Mouse (Mus musculus) B cell, adult 67 days (primary cell): Measurements from ENCODE around the gene Opa3. TPM values are rescaled to one million over a fixed set of nuclear protein-coding genes. Genes with fewer than 3 reads are reported as not detected.

Experiments used
- total RNA-seq, 2 experiments: library from RNA; stranded (reverse); gene quantifications; 4 replicates each; pipeline ENCODE4 v1.2.4; 2023

The Opa3 gene
- 10 to 100 TPM; 37.9 to 54.7 TPM for total RNA-seq

DNA sequence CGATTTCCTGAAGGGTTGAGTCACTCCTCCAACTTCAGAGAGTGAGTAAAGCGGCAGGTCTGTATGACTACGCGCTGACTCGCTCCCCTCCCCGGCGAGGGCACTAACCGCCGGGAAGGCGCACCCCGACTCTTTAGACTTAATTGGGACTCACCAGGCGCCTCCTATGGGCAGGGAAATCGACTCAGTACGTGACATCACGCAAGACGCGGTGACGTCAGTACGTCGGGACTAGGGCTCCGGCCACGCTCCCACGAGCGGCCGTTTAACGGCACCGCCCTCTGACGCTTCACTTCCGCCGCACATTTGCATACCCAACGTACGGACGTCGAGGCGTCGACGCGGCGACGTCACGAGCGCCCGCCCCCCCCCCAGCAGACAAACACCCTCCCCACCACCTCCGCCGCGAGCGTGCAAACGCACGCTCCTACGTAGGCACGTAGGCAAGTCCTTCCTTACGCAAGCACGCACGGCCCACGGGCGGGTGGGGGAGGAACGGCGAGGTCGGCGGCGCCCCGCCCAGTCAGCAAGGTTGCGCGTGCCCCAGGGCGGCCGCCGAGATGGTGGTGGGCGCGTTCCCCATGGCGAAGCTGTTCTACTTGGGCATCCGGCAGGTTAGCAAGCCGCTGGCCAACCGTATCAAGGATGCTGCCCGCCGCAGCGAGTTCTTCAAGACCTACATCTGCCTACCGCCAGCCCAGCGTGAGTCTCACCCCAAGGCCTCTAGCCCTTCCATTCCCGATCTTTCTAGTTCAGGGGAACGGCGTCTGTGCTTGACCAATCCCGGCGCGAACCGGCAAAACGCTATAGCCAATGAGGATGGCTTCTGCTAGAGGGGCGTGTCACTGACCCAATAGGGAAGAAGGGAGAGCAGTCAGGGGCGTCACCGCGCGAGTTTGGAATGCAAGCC is at the start of gene Opa3:
Gene Opa3 (plus strand): TSS at position 452 of the 910 bp plus-strand sequence.

DNA sequence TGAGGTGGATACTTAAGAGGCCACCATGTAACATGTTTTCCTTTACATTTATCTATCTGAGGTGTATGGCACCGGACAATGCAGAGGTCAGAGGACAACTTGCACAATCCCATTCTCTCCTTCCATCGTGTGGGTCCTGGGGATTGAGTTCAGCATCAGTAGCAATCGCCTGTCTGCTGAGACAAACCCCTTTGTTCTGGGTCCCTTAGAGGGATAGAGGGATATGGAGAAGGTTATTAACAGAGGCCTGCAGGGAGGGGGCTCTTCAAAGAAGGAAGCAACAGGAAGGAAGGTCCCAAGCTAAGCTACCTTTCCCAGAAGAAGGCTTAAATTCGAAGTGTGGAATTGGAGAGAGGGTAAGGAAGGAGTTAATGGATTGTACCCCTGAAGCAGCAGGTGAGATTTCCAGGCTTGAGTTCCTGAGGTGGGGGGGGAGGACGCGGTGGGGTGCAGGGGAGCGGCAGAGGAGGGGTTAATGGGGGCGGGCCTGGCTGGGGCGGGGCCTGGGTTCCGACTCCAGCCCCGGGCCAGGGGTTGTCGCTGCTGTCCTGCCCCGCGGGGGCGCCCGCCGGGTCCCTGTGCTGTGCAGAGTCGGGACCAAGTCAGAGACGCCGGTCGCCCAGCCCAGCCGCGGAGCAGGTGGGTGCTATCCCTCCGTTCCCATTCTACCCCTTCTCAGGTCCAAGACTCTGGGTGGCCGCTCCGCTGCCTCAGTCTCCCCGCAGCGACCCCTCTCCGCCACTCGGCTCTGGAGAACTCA is 16.0 kb upstream of the Opa3 start, which contains the start of gene Gpr4:
Gene Gpr4 (plus strand): TSS at position 543 of the 760 bp plus-strand sequence.

DNA sequence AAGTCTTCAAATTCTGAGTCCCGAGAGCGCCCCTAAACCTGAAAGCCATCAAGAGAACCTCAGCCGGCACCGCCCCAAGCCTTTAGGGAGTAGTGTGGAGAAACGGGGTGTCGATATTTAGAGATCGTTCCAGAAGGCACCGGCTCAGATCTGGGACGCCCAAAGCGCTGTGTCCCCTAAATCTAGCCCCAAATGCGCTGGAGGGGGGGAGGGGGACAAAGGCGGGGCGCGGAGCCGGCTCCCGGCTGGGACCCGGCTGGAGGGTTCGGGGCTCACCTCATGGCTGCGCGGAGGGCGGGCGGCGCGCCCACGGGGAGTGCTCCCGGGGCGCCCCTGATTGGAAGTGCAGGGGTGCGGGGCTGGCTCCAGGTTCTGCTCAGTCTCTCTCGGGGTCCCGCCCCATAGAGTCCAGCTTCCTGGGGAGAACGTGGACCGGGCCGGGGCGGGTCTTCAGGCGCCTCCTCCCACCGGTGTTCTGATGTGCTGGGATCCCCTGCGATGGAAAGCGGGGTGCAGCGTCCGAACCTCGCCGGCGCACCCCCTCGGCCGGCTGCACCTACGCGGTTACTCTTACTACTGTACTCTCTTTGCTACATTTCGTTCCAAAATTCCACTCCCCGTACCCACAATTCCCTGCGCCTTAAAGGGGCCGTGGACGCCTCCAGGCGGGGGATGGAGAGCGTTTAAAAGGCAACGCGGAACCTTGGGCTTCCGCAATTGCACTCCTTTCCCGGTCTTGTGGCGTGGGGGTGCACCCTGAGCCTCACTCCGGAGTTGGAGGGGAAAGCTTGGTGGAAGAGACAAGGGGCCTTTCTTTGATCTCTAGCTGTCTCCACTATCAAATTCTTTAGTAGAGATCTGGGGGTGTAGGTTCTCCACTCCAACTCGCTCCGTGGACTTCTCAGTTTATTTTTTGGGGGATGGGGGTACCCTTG is 43.4 kb downstream of the Opa3 start, which contains the start of gene Vasp:
Gene Vasp (minus strand): TSS at position 580 of the 935 bp plus-strand sequence.

GRCm38 (mm10) chr7:19279581-19280114 is 51.5 kb downstream of the Opa3 start, which contains the start of gene Ppm1n:
Ppm1n (minus strand) TSS chr7:19280064.

GRCm38 (mm10) chr7:19282385-19282784 is 54.3 kb downstream of the Opa3 start, which contains the start of gene Rtn2:
Rtn2 (plus strand) TSS chr7:19282624.

Other genes starting within 250 kb of the Opa3 start
- gene Nanos2, start 240.9 kb upstream of the Opa3 start, total RNA-seq: not detected
- 1 to 10 TPM; 1.4 to 1.8 TPM for gene Mypop, start 237.1 kb upstream of the Opa3 start, total RNA-seq
- 10 to 100 TPM; 32.3 to 33.9 TPM for gene Irf2bp1, start 224.3 kb upstream of the Opa3 start, total RNA-seq
- gene Foxa3, start 204.8 kb upstream of the Opa3 start, total RNA-seq: not detected
- gene Sympk, start 204.0 kb upstream of the Opa3 start, total RNA-seq: 100 to 1,000 TPM; 109 to 118 TPM
- under 1 TPM in 1 of 2 experiments, not detected in 1; 0.58 TPM for gene Rsph6a, start 173.6 kb upstream of the Opa3 start, total RNA-seq
- gene Dmwd, start 152.1 kb upstream of the Opa3 start, total RNA-seq: 10 to 100 TPM; 15.1 to 15.8 TPM
- 10 to 100 TPM; 12.2 to 17.9 TPM for gene Dmpk, start 144.5 kb upstream of the Opa3 start, total RNA-seq
- gene Six5, start 133.7 kb upstream of the Opa3 start, total RNA-seq: under 1 TPM; 0.24 to 0.46 TPM
- not detected for gene Gm4969, start 110.0 kb upstream of the Opa3 start, total RNA-seq
- 10 to 100 TPM; 27.1 to 29.2 TPM for gene Fbxo46, start 108.5 kb upstream of the Opa3 start, total RNA-seq
- 10 to 100 TPM; 12.3 to 14.1 TPM for gene Qpctl, start 79.0 kb upstream of the Opa3 start, total RNA-seq
- gene Snrpd2, start 78.6 kb upstream of the Opa3 start, total RNA-seq: 100 to 1,000 TPM in 1 of 2 experiments, 10 to 100 TPM in 1; 89.6 to 100 TPM
- gene Gipr, start 62.2 kb upstream of the Opa3 start, total RNA-seq: not detected
- gene Eml2, start 51.9 kb upstream of the Opa3 start, total RNA-seq: 10 to 100 TPM; 20.6 to 35.2 TPM
- not detected for gene Gpr4, start 15.8 kb upstream of the Opa3 start, total RNA-seq
- gene Vasp, start 43.5 kb downstream of the Opa3 start, total RNA-seq: 100 to 1,000 TPM; 403 to 410 TPM
- not detected for gene Ppm1n, start 51.7 kb downstream of the Opa3 start, total RNA-seq
- not detected for gene Rtn2, start 54.3 kb downstream of the Opa3 start, total RNA-seq
- gene Fosb, start 81.7 kb downstream of the Opa3 start, total RNA-seq: 1,000 to 10,000 TPM in 1 of 2 experiments, 100 to 1,000 TPM in 1; 524 to 1,527 TPM
- gene Ercc1, start 116.4 kb downstream of the Opa3 start, total RNA-seq: 10 to 100 TPM; 64.3 to 66.3 TPM
- 10 to 100 TPM in 1 of 2 experiments, 1 to 10 TPM in 1; 6.7 to 10.7 TPM for gene Cd3eap, start 131.1 kb downstream of the Opa3 start, total RNA-seq
- 1 to 10 TPM; 1.4 to 1.9 TPM for gene Ppp1r13l, start 131.4 kb downstream of the Opa3 start, total RNA-seq
- 10 to 100 TPM; 57.0 to 80.3 TPM for gene Ercc2, start 153.7 kb downstream of the Opa3 start, total RNA-seq
- gene Klc3, start 175.8 kb downstream of the Opa3 start, total RNA-seq: 1 to 10 TPM; 1.9 to 2.2 TPM
- under 1 TPM; 0.44 TPM for gene Ckm, start 176.4 kb downstream of the Opa3 start, total RNA-seq
- 10 to 100 TPM; 29.5 to 30.7 TPM for gene Mark4, start 230.5 kb downstream of the Opa3 start, total RNA-seq
- not detected for gene Exoc3l2, start 235.0 kb downstream of the Opa3 start, total RNA-seq